Comparison of ENCODE assay signal across 12 mouse cellular contexts in genomic region chr13:41360272-41360815, GRCm38 (mm10).
DNase-seq lines count a peak whose midpoint lies in the region; ATAC-seq and TF ChIP-seq lines count a peak whose summit lies in the region.
"Had no signal": no experiment of that assay in that cellular context is flagged by ENCODE, and none has a peak within 500 bp of the region (broad histone marks: within the 10 kb centered on the region; RNA-seq: fewer than 3 reads in every experiment).

No protein-coding gene starts in this region.

- no peaks in the 10 kb centered on the region for H3K36me3 ChIP-seq in forebrain, embryonic 10.5 days (replicated peaks)
- H3K36me3 ChIP-seq in forebrain, postnatal 0 days (ENCODE audit: insufficient read depth) = no peaks in the 10 kb centered on the region
- no peaks in the 10 kb centered on the region for H3K36me3 ChIP-seq in midbrain, embryonic 10.5 days
- H3K36me3 ChIP-seq in midbrain, postnatal 0 days (ENCODE audit: insufficient read depth, low read length) = no peaks in the 10 kb centered on the region
- no peaks in the 10 kb centered on the region for H3K36me3 ChIP-seq in limb, embryonic 13.5 days

- 18% methylated on average over 8 of the region's 8 CpGs for WGBS in forebrain, embryonic 10.5 days
- WGBS in forebrain, postnatal 0 days = 29% methylated on average over 8 of the region's 8 CpGs
- WGBS in midbrain, embryonic 10.5 days = 11% methylated on average over 8 of the region's 8 CpGs
- 18% methylated on average over 8 of the region's 8 CpGs for WGBS in midbrain, postnatal 0 days
- 50% methylated on average over 8 of the region's 8 CpGs for WGBS in limb, embryonic 13.5 days

- peak overlapping the region; percentile 73 for H3K4me3 ChIP-seq in forebrain, embryonic 10.5 days
- no peak overlapping the region for H3K4me3 ChIP-seq in forebrain, postnatal 0 days (ENCODE audit: low read depth, low read length)
- peak overlapping the region; percentile 68 for H3K4me3 ChIP-seq in midbrain, embryonic 10.5 days
- no peak overlapping the region for H3K4me3 ChIP-seq in midbrain, postnatal 0 days (ENCODE audit: low read depth, low read length)
- H3K4me3 ChIP-seq in limb, embryonic 13.5 days = no peak overlapping the region

- H3K27me3 ChIP-seq in forebrain, embryonic 10.5 days (ENCODE audit: poor library complexity, severe bottlenecking) = peaks cover 7% of the 10 kb centered on the region
- H3K27me3 ChIP-seq in forebrain, postnatal 0 days (ENCODE audit: insufficient read depth, low read length) = no peaks in the 10 kb centered on the region
- H3K27me3 ChIP-seq in midbrain, embryonic 10.5 days (ENCODE audit: low read depth, poor library complexity, severe bottlenecking) = peaks cover 16% of the 10 kb centered on the region
- H3K27me3 ChIP-seq in midbrain, postnatal 0 days (ENCODE audit: insufficient read depth, low read length) = no peaks in the 10 kb centered on the region
- peaks cover 3% of the 10 kb centered on the region; the same call in 1 of the 2 replicates for H3K27me3 ChIP-seq in limb, embryonic 13.5 days

- H3K9me3 ChIP-seq in forebrain, embryonic 10.5 days = no peaks in the 10 kb centered on the region
- H3K9me3 ChIP-seq in forebrain, postnatal 0 days (ENCODE audit: low read length) = no peaks in the 10 kb centered on the region
- no peaks in the 10 kb centered on the region for H3K9me3 ChIP-seq in midbrain, embryonic 10.5 days (replicated peaks)
- H3K9me3 ChIP-seq in midbrain, postnatal 0 days (ENCODE audit: low read length) = no peaks in the 10 kb centered on the region
- no peaks in the 10 kb centered on the region for H3K9me3 ChIP-seq in limb, embryonic 13.5 days

- ATAC-seq in forebrain, postnatal 0 days = no peak
- ATAC-seq in midbrain, postnatal 0 days (ENCODE audit: low FRiP score) = no peak
- ATAC-seq in limb, embryonic 13.5 days (ENCODE audit: low FRiP score, low read depth) = no peak

- TF ChIP-seq CTCF in forebrain, postnatal 0 days (IDR thresholded peaks at IDR 0.05; ENCODE audit: low read depth) = no peak
- TF ChIP-seq CTCF in midbrain, postnatal 0 days (IDR thresholded peaks at IDR 0.05) = no peak

- H3K4me2 ChIP-seq in forebrain, postnatal 0 days (ENCODE audit: low read depth) = no peak overlapping the region
- no peak overlapping the region for H3K4me2 ChIP-seq in midbrain, postnatal 0 days (ENCODE audit: low read depth, low read length, poor library complexity, severe bottlenecking)
- peak overlapping the region; percentile 71; the same call in 1 of the 2 replicates for H3K4me2 ChIP-seq in limb, embryonic 13.5 days (replicated peaks)

- H3K4me1 ChIP-seq in forebrain, embryonic 10.5 days = peaks cover 62% of the 10 kb centered on the region
- peaks cover 19% of the 10 kb centered on the region for H3K4me1 ChIP-seq in forebrain, postnatal 0 days (ENCODE audit: insufficient read depth)
- peaks cover 61% of the 10 kb centered on the region for H3K4me1 ChIP-seq in midbrain, embryonic 10.5 days
- H3K4me1 ChIP-seq in midbrain, postnatal 0 days (ENCODE audit: insufficient read depth, low read length) = 0 out of 2 replicates have a peak, but pooled peaks cover 10% of the 10 kb centered on the region
- peaks cover 49% of the 10 kb centered on the region for H3K4me1 ChIP-seq in limb, embryonic 13.5 days

- DNase-seq in forebrain, embryonic 10.5 days (ENCODE audit: extremely low spot score, low spot score) = peak; percentile 31
- DNase-seq in forebrain, postnatal 0 days = no peak
- peak; percentile 44 for DNase-seq in midbrain, embryonic 10.5 days (ENCODE audit: low spot score)
- DNase-seq in midbrain, postnatal 0 days (ENCODE audit: low spot score) = no peak
- no peak for DNase-seq in gastrocnemius, postnatal 25 days
- no peak for DNase-seq in right cerebral cortex, adult 2 months (ENCODE audit: low spot score in 2 of 2)
- DNase-seq in ovary, postnatal 14 days (ENCODE audit: low spot score) = no peak
- DNase-seq: adrenal gland, adult 8-10 months; cerebellum, adult 9-11 months; kidney, adult 8-10 months; layer of hippocampus, postnatal 36 days had no signal

- no peak overlapping the region for H3K9ac ChIP-seq in forebrain, postnatal 0 days
- H3K9ac ChIP-seq in midbrain, postnatal 0 days (replicated peaks; ENCODE audit: low read length, poor library complexity, severe bottlenecking) = no peak overlapping the region
- H3K9ac ChIP-seq in limb, embryonic 13.5 days = no peak overlapping the region

- peak overlapping the region; percentile 92 for H3K27ac ChIP-seq in forebrain, embryonic 10.5 days
- H3K27ac ChIP-seq in forebrain, postnatal 0 days (ENCODE audit: low read depth, low read length) = no peak overlapping the region
- H3K27ac ChIP-seq in midbrain, embryonic 10.5 days (replicated peaks) = peak overlapping the region; percentile 90
- H3K27ac ChIP-seq in midbrain, postnatal 0 days (ENCODE audit: low read depth, low read length) = no peak overlapping the region
- no peak overlapping the region for H3K27ac ChIP-seq in limb, embryonic 13.5 days

Comparison
In these comparisons a context has a peak if more than half of its experiments do, and no peak if none do; other contexts are left out.
1. DNase-seq: peak in forebrain, embryonic 10.5 days (single experiment) and midbrain, embryonic 10.5 days (single experiment); none in forebrain, postnatal 0 days (single experiment), midbrain, postnatal 0 days (single experiment), gastrocnemius, postnatal 25 days (single experiment), right cerebral cortex, adult 2 months (0 of 2) and ovary, postnatal 14 days (single experiment).
2. H3K27ac ChIP-seq: peak in forebrain, embryonic 10.5 days (single experiment) and midbrain, embryonic 10.5 days (single experiment); none in forebrain, postnatal 0 days (single experiment), midbrain, postnatal 0 days (single experiment) and limb, embryonic 13.5 days (single experiment).
3. H3K4me3 ChIP-seq: peak in forebrain, embryonic 10.5 days (single experiment) and midbrain, embryonic 10.5 days (single experiment); none in forebrain, postnatal 0 days (single experiment), midbrain, postnatal 0 days (single experiment) and limb, embryonic 13.5 days (single experiment).